In genomic region chr13:33105626-33106025, GRCm38 (mm10) we compare ENCODE assay signal across 33 mouse cellular contexts. TPM values are rescaled to one million over a fixed set of nuclear protein-coding genes. Genes with fewer than 3 reads are reported as not detected.
A peak's percentile ranks its signal among the peaks of the same experiment; 100 is the strongest.
DNase-seq lines count a peak whose midpoint lies in the region; TF ChIP-seq lines count a peak whose summit lies in the region.
"Had no signal": no experiment of that assay in that cellular context is flagged by ENCODE, and none has a peak within 500 bp of the region (broad histone marks: within the 10 kb centered on the region; RNA-seq: fewer than 3 reads in every experiment).

No protein-coding gene starts in this region.

- no peaks in the 10 kb centered on the region for H3K27me3 ChIP-seq in thymus, adult 2 months (ENCODE audit: control insufficient read depth, insufficient read depth, low read length)
- H3K27me3 ChIP-seq: CH12.LX; embryonic facial prominence, embryonic 13.5 days; embryonic facial prominence, embryonic 15.5 days; forebrain, embryonic 12.5 days; Patski had no signal

- TF ChIP-seq POLR2A in thymus, adult 2 months (IDR thresholded peaks at IDR 0.05; ENCODE audit: control insufficient read depth, extremely low read depth, insufficient read depth, low read length, poor library complexity) = no peak

- H3K27ac ChIP-seq in thymus, adult 2 months (ENCODE audit: control insufficient read depth, insufficient read depth, low read length) = no peak overlapping the region
- H3K27ac ChIP-seq: embryonic facial prominence, embryonic 13.5 days; embryonic facial prominence, embryonic 15.5 days; forebrain, embryonic 10.5 days; forebrain, embryonic 12.5 days had no signal

- H3K36me3 ChIP-seq in thymus, adult 2 months (ENCODE audit: control insufficient read depth, insufficient read depth, low read length) = no peaks in the 10 kb centered on the region
- H3K36me3 ChIP-seq: embryonic facial prominence, embryonic 13.5 days; embryonic facial prominence, embryonic 15.5 days; forebrain, embryonic 10.5 days; forebrain, embryonic 12.5 days; G1E had no signal

- TF ChIP-seq CTCF in thymus, adult 2 months (IDR thresholded peaks at IDR 0.05; ENCODE audit: borderline replicate concordance, control insufficient read depth, extremely low read depth, insufficient read depth, low read length, poor library complexity) = no peak

- H3K4me3 ChIP-seq in thymus, adult 2 months (ENCODE audit: control insufficient read depth, insufficient read depth, low read length) = no peak overlapping the region
- H3K4me3 ChIP-seq: embryonic facial prominence, embryonic 13.5 days; embryonic facial prominence, embryonic 15.5 days; forebrain, embryonic 10.5 days; forebrain, embryonic 12.5 days had no signal

- no peaks in the 10 kb centered on the region for H3K4me1 ChIP-seq in thymus, adult 2 months (replicated peaks; ENCODE audit: control insufficient read depth, insufficient read depth, low read length)
- H3K4me1 ChIP-seq: embryonic facial prominence, embryonic 13.5 days; embryonic facial prominence, embryonic 15.5 days; forebrain, embryonic 10.5 days; forebrain, embryonic 12.5 days had no signal

- DNase-seq in 3T3-L1 (ENCODE audit: low read depth, low spot score) = peak; percentile 75
- peak; percentile 9 for DNase-seq in Muller cell, postnatal 12 days (ENCODE audit: inconsistent ontology term)
- peak; percentile 41 for DNase-seq in brain, adult 2 months (ENCODE audit: low read depth, low spot score)
- DNase-seq in fibroblast of lung, adult 2 months (ENCODE audit: low read depth) = peak; percentile 36
- DNase-seq in lung, postnatal 4 days = no peak
- DNase-seq in thymus, adult 2 months = no peak
- DNase-seq in ovary, postnatal 10 days (ENCODE audit: low spot score) = no peak
- no peak for DNase-seq in gastrocnemius, postnatal 4 days (ENCODE audit: low spot score in 2 of 2)
- DNase-seq: adrenal gland, adult 8-10 months; adrenal gland, postnatal 14 days; adrenal gland, postnatal 36 days; cerebellum, adult 11 months; cerebellum, adult 18-20 months; cerebellum, adult 8-10 months; cerebellum, adult 9-11 months; cerebellum, postnatal 14 days; cerebellum, postnatal 36 days; embryo, embryonic 11 days had no signal

RNA-seq across cellular contexts. Expression of gene Serpinb1b, which starts 27.3 kb away (rescaled TPM):
- polyA plus RNA-seq in thymus, adult 2 months (2012; rRNA removed) = 0.09 and 0.22 TPM in 2 replicates
- total RNA-seq in gastrocnemius, postnatal 4 days (2021) = under 1 TPM; 0.22 to 0.36 TPM
- total RNA-seq: common myeloid progenitor, adult 5-6 weeks; G1E had no signal
- polyA plus RNA-seq: activated CD4-positive, CD25-positive, alpha-beta regulatory T cell, adult 4 months; CD4-positive, CD25-positive, alpha-beta regulatory T cell, adult 4 months; forebrain, embryonic 10.5 days; G1E had no signal

RNA-seq across cellular contexts. Expression of gene Serpinb9c, which starts 53.9 kb away (rescaled TPM):
- polyA plus RNA-seq in thymus, adult 2 months (2012; rRNA removed) = not detected in 2 replicates
- total RNA-seq in gastrocnemius, postnatal 4 days (2021) = not detected
- total RNA-seq: adrenal gland, adult 18-20 months; adrenal gland, adult 8-10 months; adrenal gland, postnatal 14 days; adrenal gland, postnatal 36 days; CH12.LX; common myeloid progenitor, adult 5-6 weeks had no signal
- polyA plus RNA-seq: activated CD4-positive, CD25-positive, alpha-beta regulatory T cell, adult 4 months; brain, embryonic 14.5 days; CD4-positive, CD25-positive, alpha-beta regulatory T cell, adult 4 months; embryonic facial prominence, embryonic 11.5 days; embryonic facial prominence, embryonic 13.5 days; embryonic facial prominence, embryonic 15.5 days; forebrain, embryonic 10.5 days; forebrain, embryonic 12.5 days; forebrain, embryonic 14.5 days; forebrain, embryonic 16.5 days had no signal

Comparison
In these comparisons a context has a peak if more than half of its experiments do, and no peak if none do; other contexts are left out.
1. DNase-seq: peak in 3T3-L1 (single experiment), Muller cell, postnatal 12 days (single experiment), brain, adult 2 months (single experiment) and fibroblast of lung, adult 2 months (single experiment); none in lung, postnatal 4 days (0 of 2), thymus, adult 2 months (single experiment), ovary, postnatal 10 days (single experiment) and gastrocnemius, postnatal 4 days (0 of 2).